In the genomic region with DNA sequence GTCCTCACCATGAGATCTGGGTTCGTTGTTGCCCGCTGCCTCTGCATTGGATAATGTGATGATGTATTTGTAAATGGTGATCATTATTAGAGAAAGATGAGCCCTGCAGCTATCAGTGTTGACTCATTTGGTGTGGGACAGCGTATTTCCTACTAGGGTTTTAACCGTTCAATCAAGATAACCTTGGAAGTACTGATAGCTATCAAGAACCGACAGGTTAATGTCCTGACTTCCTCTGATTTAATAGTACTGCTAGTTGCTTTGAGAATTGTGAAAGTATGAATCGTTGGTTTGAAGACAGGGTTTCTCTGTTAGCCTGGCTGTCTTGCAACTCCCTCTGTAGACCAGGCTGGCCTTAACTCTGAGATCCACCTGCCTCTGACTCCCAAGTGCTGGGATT, we compare ENCODE assay signal across 8 mouse cellular contexts. TPM values are rescaled to one million over a fixed set of nuclear protein-coding genes. Genes with fewer than 3 reads are reported as not detected.
DNase-seq lines count a peak whose midpoint lies in the region; ATAC-seq and TF ChIP-seq lines count a peak whose summit lies in the region.

No protein-coding gene starts in this region.

- peak; percentile 8 for ATAC-seq in heart, embryonic 12.5 days (ENCODE audit: insufficient number of reproducible peaks, low FRiP score)
- ATAC-seq in megakaryocyte-erythroid progenitor cell, adult 5-6 weeks (replicated peaks; ENCODE audit: low FRiP score, low TSS enrichment, poor library complexity, severe bottlenecking): 0 out of 2 replicates have a peak, but pooled peaks have one; percentile 0

- peak overlapping the region; percentile 76 for H3K4me2 ChIP-seq in heart, embryonic 12.5 days

- WGBS in heart, embryonic 12.5 days: 4% methylated on average over 6 of the region's 6 CpGs
- 5% methylated on average over 6 of the region's 6 CpGs for WGBS in hindbrain, embryonic 10.5 days

- no peak for TF ChIP-seq CTCF in E14TG2a.4 (conservative IDR thresholded peaks at IDR 0.05; ENCODE audit: low read length)

- peak overlapping the region; percentile 91 for H3K4me3 ChIP-seq in heart, embryonic 12.5 days
- H3K4me3 ChIP-seq in E14TG2a.4 (replicated peaks; ENCODE audit: low read length): peak overlapping the region; percentile 96
- peak overlapping the region; percentile 91 for H3K4me3 ChIP-seq in hindbrain, embryonic 10.5 days

- H3K27ac ChIP-seq in heart, embryonic 12.5 days (ENCODE audit: poor library complexity, severe bottlenecking): peak overlapping the region; percentile 91
- H3K27ac ChIP-seq in hindbrain, embryonic 10.5 days: peak overlapping the region; percentile 96

- H3K9ac ChIP-seq in heart, embryonic 12.5 days: peak overlapping the region; percentile 91

- H3K27me3 ChIP-seq in heart, embryonic 12.5 days (replicated peaks): no peaks in the 10 kb centered on the region
- no peaks in the 10 kb centered on the region for H3K27me3 ChIP-seq in E14TG2a.4 (ENCODE audit: insufficient read depth, low read length)
- H3K27me3 ChIP-seq in hindbrain, embryonic 10.5 days (ENCODE audit: insufficient read depth, poor library complexity, severe bottlenecking): no peaks in the 10 kb centered on the region

- H3K36me3 ChIP-seq in heart, embryonic 12.5 days: peaks cover 47% of the 10 kb centered on the region
- peaks cover 69% of the 10 kb centered on the region for H3K36me3 ChIP-seq in E14TG2a.4 (ENCODE audit: insufficient read depth, low read length)
- H3K36me3 ChIP-seq in hindbrain, embryonic 10.5 days: peaks cover 60% of the 10 kb centered on the region

- no peak for DNase-seq in heart, postnatal 4 days
- no peak for DNase-seq in hindbrain, embryonic 10.5 days (ENCODE audit: low spot score)
- no peak for DNase-seq in cerebellum, adult 11 months
- no peak for DNase-seq in gastrocnemius, postnatal 4 days (ENCODE audit: low spot score in 2 of 2)
- no peak for DNase-seq in right cerebral cortex, postnatal 14 days

- H3K9me3 ChIP-seq in heart, embryonic 12.5 days (replicated peaks): no peaks in the 10 kb centered on the region
- H3K9me3 ChIP-seq in E14TG2a.4 (ENCODE audit: low read length): no peaks in the 10 kb centered on the region
- no peaks in the 10 kb centered on the region for H3K9me3 ChIP-seq in hindbrain, embryonic 10.5 days

- H3K4me1 ChIP-seq in heart, embryonic 12.5 days (replicated peaks): peaks cover 37% of the 10 kb centered on the region
- peaks cover 42% of the 10 kb centered on the region for H3K4me1 ChIP-seq in E14TG2a.4 (replicated peaks; ENCODE audit: low read depth, low read length)
- peaks cover 27% of the 10 kb centered on the region for H3K4me1 ChIP-seq in hindbrain, embryonic 10.5 days (replicated peaks)

RNA-seq across cellular contexts. Expression of gene Timm8b, which starts 0.6 kb away (rescaled TPM):
- 290 and 305 TPM in 2 replicates for polyA plus RNA-seq in heart, embryonic 12.5 days (2016; fragmentation: Nextera tagmentation; extraction: Ambion mirVana)
- 100 to 1,000 TPM; 196 to 216 TPM for total RNA-seq in heart, postnatal 4 days (2021)
- 317 and 357 TPM in 2 replicates for polyA plus RNA-seq in hindbrain, embryonic 10.5 days (2016; fragmentation: Nextera tagmentation; extraction: Ambion mirVana)
- total RNA-seq in megakaryocyte-erythroid progenitor cell, adult 5-6 weeks (2014; fragmentation: Nextera tagmentation): 176 and 190 TPM in 2 replicates
- total RNA-seq in megakaryocyte-erythroid progenitor cell, adult 5-6 weeks (2017): 253 and 291 TPM in 2 replicates
- 100 to 1,000 TPM; 110 to 123 TPM for total RNA-seq in gastrocnemius, postnatal 4 days (2021)

RNA-seq across cellular contexts. Expression of gene Sdhd, which starts 0.7 kb away (rescaled TPM):
- 570 and 575 TPM in 2 replicates for polyA plus RNA-seq in heart, embryonic 12.5 days (2016; fragmentation: Nextera tagmentation; extraction: Ambion mirVana)
- 100 to 1,000 TPM; 664 to 695 TPM for total RNA-seq in heart, postnatal 4 days (2021)
- 272 and 320 TPM in 2 replicates for polyA plus RNA-seq in hindbrain, embryonic 10.5 days (2016; fragmentation: Nextera tagmentation; extraction: Ambion mirVana)
- 254 and 275 TPM in 2 replicates for total RNA-seq in megakaryocyte-erythroid progenitor cell, adult 5-6 weeks (2014; fragmentation: Nextera tagmentation)
- total RNA-seq in megakaryocyte-erythroid progenitor cell, adult 5-6 weeks (2017): 241 and 307 TPM in 2 replicates
- 100 to 1,000 TPM; 300 to 319 TPM for total RNA-seq in gastrocnemius, postnatal 4 days (2021)

RNA-seq across cellular contexts. Expression of gene Pih1d2, which starts 12.8 kb away (rescaled TPM):
- polyA plus RNA-seq in heart, embryonic 12.5 days (2016; fragmentation: Nextera tagmentation; extraction: Ambion mirVana): 2.5 and 3.0 TPM in 2 replicates
- under 1 TPM; 0.59 to 0.69 TPM for total RNA-seq in heart, postnatal 4 days (2021)
- polyA plus RNA-seq in hindbrain, embryonic 10.5 days (2016; fragmentation: Nextera tagmentation; extraction: Ambion mirVana): 9.4 and 9.6 TPM in 2 replicates
- total RNA-seq in megakaryocyte-erythroid progenitor cell, adult 5-6 weeks (2014; fragmentation: Nextera tagmentation): 3.5 and 3.8 TPM in 2 replicates
- 10.4 TPM in 1 of 2 replicates, not detected in the other for total RNA-seq in megakaryocyte-erythroid progenitor cell, adult 5-6 weeks (2017)
- under 1 TPM; 0.66 to 0.73 TPM for total RNA-seq in gastrocnemius, postnatal 4 days (2021)

RNA-seq across cellular contexts. Expression of gene Nkapd1, which starts 12.9 kb away (rescaled TPM):
- 20.4 and 21.0 TPM in 2 replicates for polyA plus RNA-seq in heart, embryonic 12.5 days (2016; fragmentation: Nextera tagmentation; extraction: Ambion mirVana)
- total RNA-seq in heart, postnatal 4 days (2021): 10 to 100 TPM; 19.0 to 20.3 TPM
- polyA plus RNA-seq in hindbrain, embryonic 10.5 days (2016; fragmentation: Nextera tagmentation; extraction: Ambion mirVana): 19.0 and 21.4 TPM in 2 replicates
- total RNA-seq in megakaryocyte-erythroid progenitor cell, adult 5-6 weeks (2014; fragmentation: Nextera tagmentation): 21.6 and 27.6 TPM in 2 replicates
- 46.2 and 51.8 TPM in 2 replicates for total RNA-seq in megakaryocyte-erythroid progenitor cell, adult 5-6 weeks (2017)
- 10 to 100 TPM; 21.5 to 23.3 TPM for total RNA-seq in gastrocnemius, postnatal 4 days (2021)

RNA-seq across cellular contexts. Expression of gene Tex12, which starts 43.2 kb away (rescaled TPM):
- polyA plus RNA-seq in heart, embryonic 12.5 days (2016; fragmentation: Nextera tagmentation; extraction: Ambion mirVana): 0.22 TPM in 1 of 2 replicates, not detected in the other
- not detected for total RNA-seq in heart, postnatal 4 days (2021)
- 0.21 TPM in 1 of 2 replicates, not detected in the other for polyA plus RNA-seq in hindbrain, embryonic 10.5 days (2016; fragmentation: Nextera tagmentation; extraction: Ambion mirVana)
- not detected in 2 replicates for total RNA-seq in megakaryocyte-erythroid progenitor cell, adult 5-6 weeks (2014; fragmentation: Nextera tagmentation)
- total RNA-seq in megakaryocyte-erythroid progenitor cell, adult 5-6 weeks (2017): not detected in 2 replicates
- total RNA-seq in gastrocnemius, postnatal 4 days (2021): not detected
